Mouse (Mus musculus) 3134 (cell line): Measurements from ENCODE around the gene Esrrb.

Experiments
- DNase-seq: peaks from one replicate; pipeline ENCODE4 v3.0.0-alpha.2; 2011; ENCODE audit warnings: low spot score; ENCODE audit not compliant: insufficient read length; ENCODE audit errors: extremely low read depth

The Esrrb gene

DNA sequence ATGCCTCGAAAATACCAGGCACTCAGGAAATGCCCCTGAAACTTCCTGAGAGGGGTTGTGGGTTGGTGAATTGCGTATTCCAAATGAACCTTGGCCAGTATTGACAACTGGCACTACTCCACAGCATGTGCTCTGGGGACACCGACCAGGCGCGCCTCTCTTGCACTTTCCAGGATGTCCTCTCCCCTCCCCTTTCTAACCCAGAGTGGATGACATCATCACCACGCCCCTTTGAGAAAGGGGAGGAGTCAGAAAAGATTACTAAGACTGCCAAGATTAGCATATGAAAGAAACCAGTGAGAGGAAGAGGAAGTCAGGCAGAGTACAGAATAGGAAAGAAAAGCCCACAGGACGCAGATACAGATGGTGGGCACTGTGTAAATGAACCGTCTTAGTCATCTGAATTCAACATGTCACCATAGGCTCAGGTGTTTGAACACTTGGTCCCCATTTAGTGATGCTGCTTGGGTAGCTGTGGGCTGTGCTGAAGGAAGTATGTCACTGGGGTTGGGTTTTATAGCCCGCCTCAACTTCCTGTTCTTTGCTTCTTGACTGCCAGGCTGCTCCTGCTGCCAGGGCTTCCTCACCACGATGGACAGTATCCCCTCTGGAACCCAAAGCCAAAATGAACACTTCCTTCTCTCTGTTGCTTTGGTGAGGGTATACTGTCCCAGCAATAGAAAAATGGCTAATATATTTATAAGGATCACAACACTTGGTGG lies 196.0 kb downstream of the Esrrb start:
- no peak for DNase-seq

GRCm38 (mm10) chr12:86558889-86559288 lies 198.0 kb downstream of the Esrrb start:
- DNase-seq: no peak

DNA sequence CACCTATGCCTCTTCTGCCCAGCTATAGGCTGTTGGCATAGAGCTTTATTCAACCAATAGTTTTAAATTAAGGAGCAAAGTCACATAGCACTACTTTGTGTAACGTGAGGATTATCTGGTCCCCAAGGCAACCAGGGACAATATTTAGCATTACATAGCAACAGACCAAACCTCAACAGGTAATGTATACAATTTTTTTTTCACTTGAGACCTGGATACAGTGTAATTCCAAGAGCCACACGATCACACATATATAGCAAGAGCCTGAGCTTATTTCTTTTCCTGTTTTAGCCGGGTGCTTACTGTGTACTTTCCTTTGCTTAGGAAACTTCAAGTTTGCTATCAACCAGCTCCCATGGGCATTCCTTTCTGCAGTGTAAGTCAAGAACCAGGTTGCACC lies 201.8 kb downstream of the Esrrb start:
- DNase-seq: no peak

- DNase-seq: no peak
These were observed 205.1 kb downstream of the Esrrb start for GRCm38 (mm10) chr12:86565996-86566395.
